8 mouse cellular contexts compared by ENCODE assay signal in the genomic region with DNA sequence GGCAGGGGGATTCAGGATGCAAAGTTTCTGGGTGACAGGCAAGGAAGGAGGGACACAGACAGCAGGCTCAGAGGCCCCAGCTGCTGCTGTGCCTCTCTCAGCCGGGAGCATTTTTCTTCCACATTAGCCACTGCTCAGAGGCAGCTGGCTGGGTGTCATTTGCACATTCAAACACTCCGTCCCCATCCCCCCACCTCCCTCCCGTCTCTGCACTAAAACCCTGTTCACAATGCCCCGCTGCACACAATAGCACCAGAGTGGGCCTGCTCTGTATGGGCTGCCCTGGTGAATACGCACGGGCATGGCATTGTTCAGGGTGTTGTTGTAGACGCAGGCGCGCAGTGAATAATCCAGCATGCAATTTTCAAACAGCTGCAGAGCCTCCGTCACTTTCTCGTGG.
DNase-seq lines count a peak whose midpoint lies in the region; ATAC-seq and TF ChIP-seq lines count a peak whose summit lies in the region.

No protein-coding gene starts in this region.

- ATAC-seq in kidney, embryonic 16.5 days (ENCODE audit: low FRiP score, low TSS enrichment): peak; percentile 60
- ATAC-seq in hindbrain, embryonic 13.5 days (ENCODE audit: low FRiP score): peak; percentile 92
- ATAC-seq in cerebellum, adult (ENCODE audit: insufficient number of reproducible peaks, low FRiP score, low TSS enrichment): no peak

- H3K9me3 ChIP-seq in kidney, embryonic 16.5 days (ENCODE audit: low read length): no peaks in the 10 kb centered on the region
- H3K9me3 ChIP-seq in hindbrain, embryonic 13.5 days: no peaks in the 10 kb centered on the region

- no peak for TF ChIP-seq POLR2A in myocyte (IDR thresholded peaks at IDR 0.05; ENCODE audit: insufficient read length, low read depth)
- no peak for TF ChIP-seq POLR2A in thymus, adult 2 months (IDR thresholded peaks at IDR 0.05; ENCODE audit: control insufficient read depth, extremely low read depth, insufficient read depth, low read length, poor library complexity)

- H3K36me3 ChIP-seq in kidney, embryonic 16.5 days (ENCODE audit: insufficient read depth, low read length): no peaks in the 10 kb centered on the region
- peaks cover 6% of the 10 kb centered on the region; the same call in 1 of the 2 replicates for H3K36me3 ChIP-seq in hindbrain, embryonic 13.5 days
- H3K36me3 ChIP-seq in myocyte (ENCODE audit: control insufficient read depth, insufficient read depth): peaks cover 12% of the 10 kb centered on the region
- no peaks in the 10 kb centered on the region for H3K36me3 ChIP-seq in thymus, adult 2 months (ENCODE audit: control insufficient read depth, insufficient read depth, low read length)

- H3K4me1 ChIP-seq in kidney, embryonic 16.5 days (ENCODE audit: insufficient read depth, low read length): peaks cover 27% of the 10 kb centered on the region
- peaks cover 45% of the 10 kb centered on the region for H3K4me1 ChIP-seq in hindbrain, embryonic 13.5 days (replicated peaks)
- H3K4me1 ChIP-seq in thymus, adult 2 months (replicated peaks; ENCODE audit: control insufficient read depth, insufficient read depth, low read length): no peaks in the 10 kb centered on the region; the same call in 1 of the 2 replicates

- no peaks in the 10 kb centered on the region for H3K79me2 ChIP-seq in myocyte (ENCODE audit: control insufficient read depth, insufficient read depth)

- no peak for TF ChIP-seq CTCF in thymus, adult 2 months (IDR thresholded peaks at IDR 0.05; ENCODE audit: borderline replicate concordance, control insufficient read depth, extremely low read depth, insufficient read depth, low read length, poor library complexity)

- no peak overlapping the region for H3ac ChIP-seq in myocyte (ENCODE audit: control insufficient read depth, insufficient read length)

- H3K27me3 ChIP-seq in kidney, embryonic 16.5 days (ENCODE audit: insufficient read depth, low read length): no peaks in the 10 kb centered on the region
- no peaks in the 10 kb centered on the region for H3K27me3 ChIP-seq in hindbrain, embryonic 13.5 days
- H3K27me3 ChIP-seq in myocyte (ENCODE audit: control insufficient read depth, insufficient read depth, insufficient read length): no peaks in the 10 kb centered on the region
- H3K27me3 ChIP-seq in thymus, adult 2 months (ENCODE audit: control insufficient read depth, insufficient read depth, low read length): no peaks in the 10 kb centered on the region

- DNase-seq in kidney, adult 9 months: no peak
- DNase-seq in brain, embryonic 18.5 days (ENCODE audit: low read depth, low spot score): peak; percentile 49
- DNase-seq in thymus, postnatal 25 days: no peak
- no peak for DNase-seq in thymus, adult 2 months

- H3K4me2 ChIP-seq in kidney, embryonic 16.5 days (replicated peaks; ENCODE audit: low read depth, low read length): no peak overlapping the region; the same call in 1 of the 2 replicates
- H3K4me2 ChIP-seq in hindbrain, embryonic 13.5 days: peak overlapping the region; percentile 23; the same call in 1 of the 2 replicates
- no peak overlapping the region for H3K4me2 ChIP-seq in myocyte (ENCODE audit: low read depth)

- H3K4me3 ChIP-seq in kidney, embryonic 16.5 days (ENCODE audit: low read length): no peak overlapping the region
- no peak overlapping the region for H3K4me3 ChIP-seq in hindbrain, embryonic 13.5 days
- H3K4me3 ChIP-seq in myocyte: no peak overlapping the region
- no peak overlapping the region for H3K4me3 ChIP-seq in thymus, adult 2 months (ENCODE audit: control insufficient read depth, insufficient read depth, low read length)

- peak overlapping the region; percentile 44; the same call in 1 of the 2 replicates for H3K27ac ChIP-seq in kidney, embryonic 16.5 days (ENCODE audit: low read length)
- peak overlapping the region; percentile 89 for H3K27ac ChIP-seq in hindbrain, embryonic 13.5 days
- no peak overlapping the region for H3K27ac ChIP-seq in thymus, adult 2 months (ENCODE audit: control insufficient read depth, insufficient read depth, low read length)

- 13% methylated on average over 11 of the region's 11 CpGs for WGBS in kidney, embryonic 16.5 days
- 7% methylated on average over 11 of the region's 11 CpGs for WGBS in hindbrain, embryonic 13.5 days
- 93% methylated on average over 11 of the region's 11 CpGs for WGBS in thymus, adult 2 months

- H3K9ac ChIP-seq in kidney, embryonic 16.5 days (replicated peaks; ENCODE audit: low read length): no peak overlapping the region
- H3K9ac ChIP-seq in hindbrain, embryonic 13.5 days: peak overlapping the region; percentile 56

TF ChIP-seq in myocyte, 11 proteins besides CTCF, POLR2A, EP300 and RAD21:
- no peak for TF ChIP-seq USF1 (IDR thresholded peaks at IDR 0.05; ENCODE audit: low read depth)
- TF ChIP-seq E2F4 (IDR thresholded peaks at IDR 0.05; ENCODE audit: insufficient read depth): no peak
- TF ChIP-seq MAX (IDR thresholded peaks at IDR 0.05; ENCODE audit: low read depth): no peak
- TF ChIP-seq MYOG (IDR thresholded peaks at IDR 0.05; ENCODE audit: control insufficient read depth in 1 of 3, insufficient read depth in 1 of 3, insufficient read length in 2 of 3, low read depth in 2 of 3): peak in 1 of 3 experiments; percentile 51
- no peak for TF ChIP-seq TCF3 (IDR thresholded peaks at IDR 0.05; ENCODE audit: insufficient read length, low read depth)
- TF ChIP-seq MYOD1 (IDR thresholded peaks at IDR 0.05; ENCODE audit: control insufficient read depth in 1 of 3, insufficient read length in 2 of 3, low read depth in 2 of 3): peak in 2 of 3 experiments; percentile 28 to 29
